ENCODE assay signal across 30 mouse cellular contexts in the genomic region with DNA sequence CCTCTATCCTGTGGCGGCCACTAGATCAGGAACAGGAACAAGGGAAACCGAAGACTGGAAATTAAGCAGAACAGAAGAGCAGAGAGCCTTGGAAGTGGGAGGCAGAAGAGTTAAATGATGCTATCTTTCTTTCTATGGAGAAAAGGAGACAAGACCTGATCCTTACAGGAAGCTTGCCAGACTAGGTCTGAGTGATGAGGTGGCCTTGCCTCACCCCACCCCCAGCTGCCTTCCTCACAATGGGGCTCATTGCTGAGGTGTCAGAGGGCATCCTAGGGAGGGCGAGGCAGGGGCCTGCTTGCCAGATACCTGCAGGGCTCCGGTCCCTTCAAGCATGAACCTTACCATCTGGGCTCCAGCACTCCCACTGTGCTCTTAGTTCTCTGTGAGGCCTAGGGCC. TPM values are rescaled to one million over a fixed set of nuclear protein-coding genes. Genes with fewer than 3 reads are reported as not detected.
DNase-seq lines count a peak whose midpoint lies in the region; ATAC-seq and TF ChIP-seq lines count a peak whose summit lies in the region.
"Had no signal": no experiment of that assay in that cellular context is flagged by ENCODE, and none has a peak within 500 bp of the region (broad histone marks: within the 10 kb centered on the region; RNA-seq: fewer than 3 reads in every experiment).

A gene (plus strand): TSS at position 301 of the 400 bp plus-strand sequence.

- no peak within 1 kb of the TSS for H3K4me2 ChIP-seq in hindbrain, embryonic 14.5 days (replicated peaks)
- H3K4me2 ChIP-seq in liver, embryonic 12.5 days: no peak within 1 kb of the TSS
- H3K4me2 ChIP-seq: heart, embryonic 12.5 days; heart, embryonic 15.5 days; hindbrain, embryonic 15.5 days had no signal

- H3K36me3 ChIP-seq in hindbrain, embryonic 10.5 days: no peaks in the 10 kb centered on the region
- H3K36me3 ChIP-seq in hindbrain, embryonic 14.5 days (replicated peaks; ENCODE audit: control insufficient read depth, insufficient read depth): no peaks in the 10 kb centered on the region
- H3K36me3 ChIP-seq in liver, adult 2 months (ENCODE audit: control insufficient read depth, insufficient read depth, low read length): peaks cover 3% of the 10 kb centered on the region; the same call in 1 of the 2 replicates
- H3K36me3 ChIP-seq in liver, embryonic 12.5 days: peaks cover 4% of the 10 kb centered on the region; the same call in 1 of the 2 replicates
- H3K36me3 ChIP-seq: forebrain, embryonic 10.5 days; G1E; heart, embryonic 12.5 days; heart, embryonic 15.5 days; hindbrain, embryonic 15.5 days had no signal

- H3K9ac ChIP-seq in hindbrain, embryonic 14.5 days: no peak within 1 kb of the TSS
- no peak within 1 kb of the TSS for H3K9ac ChIP-seq in liver, adult 2 months (ENCODE audit: low read depth, low read length)
- no peak within 1 kb of the TSS for H3K9ac ChIP-seq in liver, embryonic 12.5 days
- H3K9ac ChIP-seq: forebrain, postnatal 0 days; heart, embryonic 12.5 days; heart, embryonic 15.5 days; hindbrain, embryonic 15.5 days had no signal

- TF ChIP-seq POLR2A in liver, adult 2 months (IDR thresholded peaks at IDR 0.05; ENCODE audit: extremely low read depth, insufficient read depth, low read length): no peak
- TF ChIP-seq POLR2A in lung, adult 2 months (IDR thresholded peaks at IDR 0.05; ENCODE audit: borderline replicate concordance, extremely low read depth, low read depth, low read length): no peak

- no peaks in the 10 kb centered on the region for H3K27me3 ChIP-seq in hindbrain, embryonic 10.5 days (ENCODE audit: insufficient read depth, poor library complexity, severe bottlenecking)
- H3K27me3 ChIP-seq in hindbrain, embryonic 14.5 days (ENCODE audit: control insufficient read depth, insufficient read depth, low read length): no peaks in the 10 kb centered on the region
- no peaks in the 10 kb centered on the region for H3K27me3 ChIP-seq in liver, adult 2 months (ENCODE audit: control insufficient read depth, insufficient read depth, low read length)
- H3K27me3 ChIP-seq in liver, embryonic 12.5 days (replicated peaks): no peaks in the 10 kb centered on the region
- H3K27me3 ChIP-seq: heart, embryonic 12.5 days; heart, embryonic 15.5 days; hindbrain, embryonic 15.5 days; Patski had no signal

- peak within 1 kb of the TSS; percentile 35; the same call in 1 of the 2 replicates for H3K27ac ChIP-seq in hindbrain, embryonic 10.5 days
- no peak within 1 kb of the TSS for H3K27ac ChIP-seq in hindbrain, embryonic 14.5 days
- H3K27ac ChIP-seq in liver, adult 2 months (replicated peaks; ENCODE audit: insufficient read depth, low read depth, low read length): peak within 1 kb of the TSS; percentile 70
- no peak within 1 kb of the TSS for H3K27ac ChIP-seq in liver, embryonic 12.5 days
- H3K27ac ChIP-seq: forebrain, embryonic 10.5 days; gastrocnemius, adult 2 months; heart, embryonic 15.5 days; hindbrain, embryonic 15.5 days had no signal

- H3K4me3 ChIP-seq in hindbrain, embryonic 10.5 days: no peak within 1 kb of the TSS
- H3K4me3 ChIP-seq in hindbrain, embryonic 14.5 days (replicated peaks; ENCODE audit: low read length): no peak within 1 kb of the TSS
- H3K4me3 ChIP-seq in liver, adult 2 months (ENCODE audit: insufficient read depth, low read depth, low read length): no peak within 1 kb of the TSS
- H3K4me3 ChIP-seq in liver, embryonic 12.5 days: no peak within 1 kb of the TSS
- H3K4me3 ChIP-seq in lung, adult 2 months (replicated peaks; ENCODE audit: extremely low read depth, low read depth, low read length): no peak within 1 kb of the TSS
- H3K4me3 ChIP-seq: forebrain, embryonic 10.5 days; gastrocnemius, adult 2 months; heart, embryonic 12.5 days; heart, embryonic 15.5 days; hindbrain, embryonic 15.5 days had no signal

- no peak for ATAC-seq in hindbrain, embryonic 14.5 days (ENCODE audit: low FRiP score)
- ATAC-seq in liver, embryonic 12.5 days: no peak
- ATAC-seq: forebrain, embryonic 14.5 days; forebrain, postnatal 0 days; Patski had no signal

- 69% methylated on average over 4 of the region's 4 CpGs for WGBS in hindbrain, embryonic 10.5 days
- 82% methylated on average over 4 of the region's 4 CpGs for WGBS in hindbrain, embryonic 14.5 days
- WGBS in liver, adult 2 months: 87% methylated on average over 4 of the region's 4 CpGs
- WGBS in liver, embryonic 12.5 days (ENCODE audit: insufficient replicate concordance): 62% methylated on average over 4 of the region's 4 CpGs
- 86% methylated on average over 4 of the region's 4 CpGs for WGBS in lung, adult 2 months

- H3K79me2 ChIP-seq in liver, adult 2 months (ENCODE audit: control insufficient read depth, insufficient read depth, low read length): peaks cover 24% of the 10 kb centered on the region

- no peak for DNase-seq in hindbrain, embryonic 10.5 days (ENCODE audit: low spot score)
- no peak for DNase-seq in hindbrain, embryonic 14.5 days (ENCODE audit: low spot score)
- no peak for DNase-seq in liver, adult 2 months (ENCODE audit: extremely low read depth, low read depth, low spot score)
- peak; percentile 16 for DNase-seq in ES-CJ7 (ENCODE audit: low read depth, low spot score)
- DNase-seq in gonadal fat pad, adult 2 months (ENCODE audit: low read depth): no peak
- DNase-seq in lung, adult 2 months: no peak
- no peak for DNase-seq in ovary, postnatal 14 days (ENCODE audit: low spot score)
- DNase-seq: adrenal gland, adult 2 months; adrenal gland, postnatal 14 days; cerebellum, adult 11-12 months; cerebellum, adult 8-10 months; cerebellum, postnatal 36 days; embryo, embryonic 11 days; forebrain, postnatal 0 days; gastrocnemius, adult 2 months; gastrocnemius, postnatal 14 days; heart, adult 18-20 months; heart, postnatal 10 days; heart, postnatal 36 days had no signal

- no peaks in the 10 kb centered on the region for H3K9me3 ChIP-seq in hindbrain, embryonic 10.5 days
- no peaks in the 10 kb centered on the region for H3K9me3 ChIP-seq in hindbrain, embryonic 14.5 days (ENCODE audit: control insufficient read depth, low read length)
- no peaks in the 10 kb centered on the region for H3K9me3 ChIP-seq in liver, embryonic 12.5 days (replicated peaks)
- H3K9me3 ChIP-seq: forebrain, embryonic 10.5 days; G1E; heart, embryonic 12.5 days; heart, embryonic 15.5 days; hindbrain, embryonic 15.5 days had no signal

- no peak for TF ChIP-seq CTCF in liver, adult 2 months (IDR thresholded peaks at IDR 0.05; ENCODE audit: low read depth, low read length)
- no peak for TF ChIP-seq CTCF in lung, adult 2 months (IDR thresholded peaks at IDR 0.05; ENCODE audit: insufficient read depth, low read length)

- H3K4me1 ChIP-seq in hindbrain, embryonic 10.5 days (replicated peaks): peaks cover 10% of the 10 kb centered on the region
- H3K4me1 ChIP-seq in hindbrain, embryonic 14.5 days (replicated peaks; ENCODE audit: control insufficient read depth, insufficient read depth, low read length): no peaks in the 10 kb centered on the region
- peaks cover 31% of the 10 kb centered on the region for H3K4me1 ChIP-seq in liver, adult 2 months (ENCODE audit: control insufficient read depth, insufficient read depth, low read length)
- peaks cover 12% of the 10 kb centered on the region; the same call in 1 of the 2 replicates for H3K4me1 ChIP-seq in liver, embryonic 12.5 days
- no peaks in the 10 kb centered on the region for H3K4me1 ChIP-seq in lung, adult 2 months (ENCODE audit: control insufficient read depth, insufficient read depth, low read length)
- H3K4me1 ChIP-seq: heart, embryonic 12.5 days; hindbrain, embryonic 15.5 days had no signal

RNA-seq across cellular contexts. Expression of the gene that starts here (rescaled TPM):
- polyA plus RNA-seq in hindbrain, embryonic 10.5 days (2016; fragmentation: Nextera tagmentation; extraction: Ambion mirVana): not detected in 2 replicates
- polyA plus RNA-seq in hindbrain, embryonic 14.5 days (2014; fragmentation: Nextera tagmentation; extraction: Ambion mirVana): not detected in 2 replicates
- 13.9 and 17.1 TPM in 2 replicates for total RNA-seq in liver, adult 2 months (2014; rRNA removed)
- polyA plus RNA-seq in liver, adult 2 months (2012; rRNA removed): 3.5 and 7.0 TPM in 2 replicates
- polyA plus RNA-seq in liver, embryonic 12.5 days (2016; fragmentation: Nextera tagmentation; extraction: Ambion mirVana): 0.08 TPM in 1 of 2 replicates, not detected in the other
- 14.3 and 20.8 TPM in 2 replicates for polyA plus RNA-seq in gonadal fat pad, adult 2 months (2012; rRNA removed)
- 1.1 and 1.4 TPM in 2 replicates for polyA plus RNA-seq in lung, adult 2 months (2012; rRNA removed)
- total RNA-seq: G1E; heart, adult 18-20 months; heart, postnatal 36 days had no signal
- polyA plus RNA-seq: embryonic facial prominence, embryonic 11.5 days; embryonic facial prominence, embryonic 14.5 days; forebrain, embryonic 10.5 days; forebrain, embryonic 14.5 days; forebrain, postnatal 0 days; G1E; heart, embryonic 12.5 days; heart, embryonic 15.5 days; hindbrain, embryonic 11.5 days had no signal

Comparison
In these comparisons a context has a peak if more than half of its experiments do, and no peak if none do; other contexts are left out.
1. H3K27ac ChIP-seq: peak in hindbrain, embryonic 10.5 days (single experiment) and liver, adult 2 months (single experiment); none in hindbrain, embryonic 14.5 days (single experiment) and liver, embryonic 12.5 days (single experiment).